Mouse (Mus musculus) thymus, postnatal 36 days (tissue): ENCODE results near the gene Hist2h2bb.
"Not testable (repeated sequence)": the region's sequence is repeated elsewhere in the genome, so short reads cannot be mapped to it uniquely, and the experiment has no call there.

Experiments used
- DNase-seq, 2 experiments: peaks; one replicate each; pipeline ENCODE4 v3.0.0; 2022; ENCODE audit warnings: mixed read lengths in 2 of 2

Gene Hist2h2bb

GRCm38 (mm10) chr3:96269511-96270474 is at the start of gene Hist2h2bb:
TSS of gene Hist2h2bb (plus strand) at chr3:96269752.
- peak; percentile 90 to 93 for DNase-seq

GRCm38 (mm10) chr3:96220131-96220764 is 49.3 kb upstream of the Hist2h2bb start:
- DNase-seq, result not testable (repeated sequence)

- DNase-seq, result peak; percentile 84 to 88
These were observed 48.5 kb upstream of the Hist2h2bb start, which contains the start of the genes Hist2h2ac and Hist2h2be for GRCm38 (mm10) chr3:96220765-96221639. TSS of gene Hist2h2ac (minus strand) at chr3:96220880. TSS of gene Hist2h2be (plus strand) at chr3:96221119.

- DNase-seq, result peak; percentile 47 to 52
These were observed 47.9 kb upstream of the Hist2h2bb start for GRCm38 (mm10) chr3:96221640-96222038.

GRCm38 (mm10) chr3:96222774-96223173 is 46.8 kb upstream of the Hist2h2bb start:
- DNase-seq, result no peak

GRCm38 (mm10) chr3:96225421-96225820 is 44.1 kb upstream of the Hist2h2bb start:
- DNase-seq, result no peak

- no peak for DNase-seq
These were observed 42.6 kb upstream of the Hist2h2bb start for GRCm38 (mm10) chr3:96226695-96227648.

- DNase-seq, result no peak
These were observed 40.7 kb upstream of the Hist2h2bb start for GRCm38 (mm10) chr3:96228828-96229227.

- DNase-seq, result no peak
These were observed 39.1 kb upstream of the Hist2h2bb start for GRCm38 (mm10) chr3:96230404-96230803.

GRCm38 (mm10) chr3:96230910-96231757 is 38.4 kb upstream of the Hist2h2bb start:
- no peak for DNase-seq

GRCm38 (mm10) chr3:96231758-96232120 is 37.8 kb upstream of the Hist2h2bb start:
- no peak for DNase-seq

GRCm38 (mm10) chr3:96234914-96235313 is 34.6 kb upstream of the Hist2h2bb start:
- no peak for DNase-seq

GRCm38 (mm10) chr3:96235836-96236235 is 33.7 kb upstream of the Hist2h2bb start:
- no peak for DNase-seq

- no peak for DNase-seq
These were observed 32.7 kb upstream of the Hist2h2bb start for GRCm38 (mm10) chr3:96236834-96237334.

GRCm38 (mm10) chr3:96237335-96237903 is 32.1 kb upstream of the Hist2h2bb start:
- DNase-seq, result no peak

GRCm38 (mm10) chr3:96237904-96238511 is 31.5 kb upstream of the Hist2h2bb start:
- no peak for DNase-seq

- peak; percentile 33 to 64 for DNase-seq
These were observed 30.4 kb upstream of the Hist2h2bb start, which contains the start of gene Hist2h3c2 for GRCm38 (mm10) chr3:96238954-96239793. TSS of gene Hist2h3c2 (minus strand) at chr3:96239127.
